Mouse (Mus musculus) liver, embryonic 11.5 days (tissue): ENCODE data around the gene Med20. TPM values are rescaled to one million over a fixed set of nuclear protein-coding genes. Genes with fewer than 3 reads are reported as not detected.
"Not testable (repeated sequence)": the region's sequence is repeated elsewhere in the genome, so short reads cannot be mapped to it uniquely, and the experiment has no call there.

Experiments
- ATAC-seq: fragments of 200-750 bp; cut with Nextera tagmentation; replicated peaks from 2 replicates; pipeline ENCODE4 v1.8.0; 2017; ENCODE audit warnings: moderate number of reproducible peaks, mild to moderate bottlenecking, moderate TSS enrichment, moderate library complexity; ENCODE audit not compliant: low FRiP score
- DNase-seq: peaks from one replicate; pipeline ENCODE4 v3.0.0-alpha.2; 2017; ENCODE audit warnings: low spot score
- H3K27ac ChIP-seq: fragments of 300-500 bp; sonication (generic); 2 replicates; pipeline ENCODE4 v1.5.1; 2014; ENCODE audit warnings: mild to moderate bottlenecking, low read depth, low read length, control low read depth
- H3K27me3 ChIP-seq: fragments of 300-500 bp; sonication (generic); replicated peaks from 2 replicates; pipeline ENCODE4 v1.6.1; 2014; ENCODE audit warnings: low read length, mixed read lengths; ENCODE audit not compliant: control insufficient read depth, insufficient read depth
- H3K36me3 ChIP-seq: fragments of 300-500 bp; sonication (generic); 2 replicates; pipeline ENCODE4 v1.6.1; 2014; ENCODE audit warnings: mild to moderate bottlenecking, low read length, moderate library complexity, mixed read lengths; ENCODE audit not compliant: control insufficient read depth, insufficient read depth
- H3K4me1 ChIP-seq: fragments of 300-500 bp; sonication (generic); replicated peaks from 2 replicates; pipeline ENCODE4 v1.6.1; 2014; ENCODE audit warnings: low read length, mixed read lengths; ENCODE audit not compliant: control insufficient read depth, insufficient read depth
- H3K4me2 ChIP-seq: fragments of 300-500 bp; sonication (generic); 2 replicates; pipeline ENCODE4 v1.6.1; 2014; ENCODE audit warnings: mild to moderate bottlenecking, control low read depth, moderate library complexity
- H3K4me3 ChIP-seq: fragments of 300-500 bp; sonication (generic); 2 replicates; pipeline ENCODE4 v1.5.1; 2014; ENCODE audit warnings: low read depth, low read length, control low read depth
- H3K9ac ChIP-seq: fragments of 300-500 bp; sonication (generic); 2 replicates; pipeline ENCODE4 v1.6.1; 2014; ENCODE audit warnings: low read depth, low read length, control low read depth
- H3K9me3 ChIP-seq: fragments of 300-500 bp; sonication (generic); 2 replicates; pipeline ENCODE4 v1.6.1; 2016; ENCODE audit warnings: low read length, inconsistent platforms, mixed read lengths; ENCODE audit not compliant: control insufficient read depth
- WGBS: fragments of 180-500 bp; shearing (Covaris S2); extraction: QIAGEN DNeasy Blood & Tissue Kit; methylation state at CpG from one replicate; pipeline ENCODE4 v1.1.7; 2014; 5-methylcytosine and 5-hydroxymethylcytosine counted together
- polyA plus RNA-seq: library from polyadenylated mRNA; unstranded; fragments of >200 nt; fragmentation: Nextera tagmentation; extraction: Ambion mirVana; gene quantifications from 2 replicates; pipeline ENCODE4 v1.2.1, GENCODE M21; 2014

Med20 gene
- polyA plus RNA-seq, 1 experiment from 2014 or later: 48.9 TPM

DNA sequence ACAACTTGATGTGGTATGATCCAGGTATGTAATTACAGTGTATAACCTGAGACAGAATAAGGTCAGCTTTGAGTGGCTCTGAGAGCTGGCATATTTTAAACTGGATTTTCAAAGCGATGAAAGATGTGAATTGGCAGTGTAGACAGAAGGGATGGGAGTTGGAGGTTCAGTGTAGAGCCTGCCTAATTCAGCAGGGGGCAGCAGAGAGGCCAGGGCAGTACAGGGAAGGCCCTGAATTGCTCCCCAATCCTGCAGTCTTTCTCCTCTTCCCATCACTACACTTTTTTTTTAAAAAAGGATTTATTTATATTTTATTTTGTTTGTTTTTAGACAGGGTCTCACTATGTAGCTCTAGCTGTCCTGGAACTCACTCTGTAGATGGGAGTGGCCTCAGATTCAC lies 2.6 kb downstream of the Med20 start:
- H3K9ac ChIP-seq: no peak overlapping the region
- H3K4me3 ChIP-seq: no peak overlapping the region
- WGBS: 90% methylated on average over 1 of the region's 1 CpGs
- no peak overlapping the region for H3K4me2 ChIP-seq
- H3K9me3 ChIP-seq: no peaks in the 10 kb centered on the region
- peaks cover 24% of the 10 kb centered on the region; the same call in 1 of the 2 replicates for H3K36me3 ChIP-seq
- DNase-seq (no peak), ATAC-seq (no peak)
- no peak overlapping the region for H3K27ac ChIP-seq
- H3K27me3 ChIP-seq: no peaks in the 10 kb centered on the region
- H3K4me1 ChIP-seq: peaks cover 47% of the 10 kb centered on the region

DNA sequence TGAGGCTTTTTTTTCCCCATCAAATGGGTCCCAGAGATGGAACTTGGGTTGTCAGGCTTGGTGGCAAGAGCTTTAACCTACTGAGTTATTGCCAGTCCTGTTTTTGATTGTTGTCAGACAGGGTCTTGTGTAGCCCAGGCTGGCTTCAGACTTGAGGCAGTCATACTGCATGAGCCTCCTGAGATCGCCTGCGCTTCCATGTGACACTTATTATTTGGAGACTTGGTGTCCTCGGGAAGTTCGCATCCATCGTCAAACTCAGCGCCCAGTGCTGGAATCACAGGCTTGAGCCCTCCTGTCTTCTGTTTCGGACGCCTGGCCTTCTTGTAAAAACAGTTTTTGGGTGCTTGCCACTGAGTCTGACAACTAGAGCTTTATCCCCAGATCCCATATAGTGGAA lies 4.7 kb downstream of the Med20 start:
- H3K27me3 ChIP-seq: no peaks in the 10 kb centered on the region
- H3K4me3 ChIP-seq: no peak overlapping the region
- H3K36me3 ChIP-seq: peaks cover 28% of the 10 kb centered on the region; the same call in 1 of the 2 replicates
- peak overlapping the region; percentile 13; the same call in 1 of the 2 replicates for H3K9ac ChIP-seq
- no peak overlapping the region for H3K4me2 ChIP-seq
- H3K27ac ChIP-seq: peak overlapping the region; percentile 98
- H3K9me3 ChIP-seq: no peaks in the 10 kb centered on the region
- H3K4me1 ChIP-seq: peaks cover 35% of the 10 kb centered on the region
- 95% methylated on average over 8 of the region's 8 CpGs for WGBS
- ATAC-seq (no peak), DNase-seq (no peak)

DNA sequence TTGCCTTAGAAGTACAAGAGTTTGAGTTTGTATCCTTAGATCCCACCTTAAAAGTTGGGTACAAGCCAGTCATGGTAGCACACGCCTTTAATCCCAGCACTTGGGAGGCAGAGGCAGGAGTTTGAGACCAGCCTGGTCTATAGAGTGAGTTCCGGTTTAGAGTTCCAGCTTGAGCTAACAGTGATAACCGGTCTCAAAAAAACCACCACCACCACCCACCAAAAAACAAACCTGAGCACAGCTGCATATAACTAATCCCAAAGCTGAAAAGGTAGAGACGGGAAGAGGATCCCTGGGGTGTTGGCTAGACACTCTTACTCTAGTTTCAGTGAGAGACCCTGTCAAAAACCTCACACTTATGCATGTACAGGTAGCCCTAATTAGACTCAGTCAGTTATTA lies 5.3 kb downstream of the Med20 start:
- H3K9me3 ChIP-seq: no peaks in the 10 kb centered on the region
- peak overlapping the region; percentile 98 for H3K27ac ChIP-seq
- no peak for ATAC-seq
- peaks cover 28% of the 10 kb centered on the region; the same call in 1 of the 2 replicates for H3K36me3 ChIP-seq
- no peak overlapping the region for H3K4me3 ChIP-seq
- peak overlapping the region; percentile 43 for H3K4me2 ChIP-seq
- 79% methylated on average over 4 of the region's 4 CpGs for WGBS
- H3K9ac ChIP-seq: no peak overlapping the region
- no peaks in the 10 kb centered on the region for H3K27me3 ChIP-seq
- no peak for DNase-seq
- peaks cover 35% of the 10 kb centered on the region for H3K4me1 ChIP-seq

DNA sequence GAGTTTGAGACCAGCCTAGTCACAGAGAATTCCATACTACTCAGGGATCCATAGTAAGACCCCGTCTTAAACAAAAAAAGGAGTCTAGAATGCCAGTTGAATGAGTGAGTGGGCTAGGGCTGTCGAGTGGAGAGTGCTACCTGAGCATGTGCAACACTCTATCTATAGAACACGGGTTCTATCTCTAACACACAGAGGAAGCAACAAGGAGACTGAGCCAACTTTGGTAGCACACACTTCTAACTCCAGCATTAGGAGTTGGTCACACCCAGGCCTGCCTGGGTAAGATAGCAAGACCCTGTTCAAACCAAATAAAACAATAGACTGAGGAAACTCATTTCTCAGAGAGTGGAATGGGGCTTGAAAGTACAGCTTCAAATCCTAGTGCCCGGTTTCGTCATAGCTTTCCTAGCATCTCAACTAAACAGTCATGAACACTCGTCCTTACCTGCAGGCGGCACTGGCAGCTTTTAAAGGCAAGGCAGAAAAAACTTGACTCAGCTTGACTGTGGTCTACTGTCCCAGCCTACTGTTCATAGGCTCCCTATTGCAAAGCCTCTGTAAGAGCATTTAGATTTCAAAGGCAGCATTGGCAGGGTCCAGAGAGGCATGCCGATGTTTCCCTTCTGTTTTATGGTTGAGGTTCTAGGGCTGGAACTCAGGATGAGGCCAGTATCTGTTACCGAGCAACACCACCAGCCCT lies 6.4 kb downstream of the Med20 start:
- Histone ChIP-seq H3K36me3 (peaks cover 37% of the 10 kb centered on the region; the same call in 1 of the 2 replicates), H3K27ac (peak overlapping the region; percentile 98), H3K9me3 (no peaks in the 10 kb centered on the region), H3K4me1 (peaks cover 28% of the 10 kb centered on the region), H3K4me2 (peak overlapping the region; percentile 53), H3K4me3 (peak overlapping the region; percentile 16; the same call in 1 of the 2 replicates), H3K27me3 (no peaks in the 10 kb centered on the region), H3K9ac (peak overlapping the region; percentile 37)
- WGBS: 60% methylated on average over 9 of the region's 9 CpGs
- no peak for DNase-seq
- ATAC-seq: peak; percentile 99

DNA sequence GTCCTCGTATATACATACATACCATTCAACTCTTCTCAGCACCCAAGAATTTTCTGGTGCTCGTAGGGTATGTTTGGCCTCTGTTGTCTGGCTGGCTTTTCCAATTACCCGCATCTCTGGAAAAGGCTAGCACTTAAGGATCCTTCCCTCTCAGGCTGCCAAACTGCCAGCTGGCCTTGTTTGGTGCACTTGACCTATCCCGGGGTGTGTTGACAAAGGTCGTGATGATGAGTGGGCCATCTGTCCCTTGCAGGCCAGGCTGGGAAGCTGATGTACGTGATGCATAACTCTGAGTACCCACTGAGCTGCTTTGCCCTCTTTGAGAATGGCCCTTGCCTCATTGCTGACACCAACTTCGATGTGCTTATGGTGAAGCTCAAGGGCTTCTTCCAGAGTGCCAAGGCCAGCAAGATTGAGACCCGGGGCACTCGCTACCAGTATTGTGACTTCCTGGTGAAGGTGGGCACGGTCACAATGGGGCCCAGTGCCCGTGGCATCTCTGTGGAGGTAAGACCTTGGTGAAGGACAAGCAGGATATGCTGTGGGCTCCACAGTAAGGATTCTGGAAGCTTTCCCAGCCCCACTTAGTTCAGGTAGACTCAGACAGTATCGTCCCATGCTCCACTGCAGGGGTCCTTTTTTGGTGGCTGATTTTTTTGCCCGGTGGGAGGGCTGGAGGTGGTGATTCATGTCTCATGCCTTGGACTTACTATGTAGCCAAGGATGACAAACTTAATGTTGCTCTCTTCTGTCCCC lies 7.4 kb downstream of the Med20 start:
- Histone ChIP-seq H3K27me3 (no peaks in the 10 kb centered on the region), H3K9me3 (no peaks in the 10 kb centered on the region), H3K27ac (peak overlapping the region; percentile 98), H3K4me1 (peaks cover 26% of the 10 kb centered on the region), H3K36me3 (peaks cover 40% of the 10 kb centered on the region; the same call in 1 of the 2 replicates), H3K9ac (no peak overlapping the region), H3K4me2 (no peak overlapping the region), H3K4me3 (no peak overlapping the region)
- DNase-seq (no peak), ATAC-seq (no peak)
- WGBS: 89% methylated on average over 13 of the region's 13 CpGs

DNA sequence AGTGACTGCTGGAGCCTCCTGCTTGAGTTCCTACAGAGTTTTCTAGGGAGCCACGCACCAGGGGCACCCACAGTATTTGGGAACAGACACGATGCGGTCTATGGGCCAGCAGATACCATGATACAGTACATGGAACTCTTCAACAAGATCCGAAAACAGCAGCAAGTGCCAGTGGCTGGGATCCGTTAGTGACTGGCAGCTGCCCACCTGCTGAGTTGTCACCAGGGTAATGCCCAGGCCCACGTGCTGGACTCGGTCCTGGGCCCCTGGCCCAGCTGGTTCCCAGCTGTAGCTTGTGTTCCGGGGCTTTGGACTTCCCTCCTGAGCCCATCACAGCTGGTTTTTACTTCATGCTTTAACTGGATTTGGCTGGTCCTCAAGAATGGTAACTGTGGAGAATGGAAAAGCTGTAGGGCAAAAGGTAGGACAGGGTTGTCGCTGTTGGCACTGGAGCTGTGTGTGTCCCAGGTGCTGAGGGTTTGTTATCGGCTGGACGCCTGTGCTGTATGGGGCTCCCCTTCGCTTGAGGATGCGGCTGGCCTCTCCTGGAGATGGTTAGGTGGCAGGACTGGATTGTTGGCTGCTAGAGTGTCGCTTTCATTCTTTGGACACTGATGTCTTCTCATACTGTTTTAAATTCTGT lies 11.7 kb downstream of the Med20 start:
- Histone ChIP-seq H3K9ac (no peak overlapping the region), H3K27me3 (no peaks in the 10 kb centered on the region), H3K4me2 (no peak overlapping the region), H3K9me3 (no peaks in the 10 kb centered on the region), H3K4me3 (no peak overlapping the region), H3K27ac (no peak overlapping the region), H3K4me1 (peaks cover 8% of the 10 kb centered on the region), H3K36me3 (peaks cover 46% of the 10 kb centered on the region)
- 96% methylated on average over 14 of the region's 14 CpGs for WGBS
- no peak for DNase-seq
- no peak for ATAC-seq

DNA sequence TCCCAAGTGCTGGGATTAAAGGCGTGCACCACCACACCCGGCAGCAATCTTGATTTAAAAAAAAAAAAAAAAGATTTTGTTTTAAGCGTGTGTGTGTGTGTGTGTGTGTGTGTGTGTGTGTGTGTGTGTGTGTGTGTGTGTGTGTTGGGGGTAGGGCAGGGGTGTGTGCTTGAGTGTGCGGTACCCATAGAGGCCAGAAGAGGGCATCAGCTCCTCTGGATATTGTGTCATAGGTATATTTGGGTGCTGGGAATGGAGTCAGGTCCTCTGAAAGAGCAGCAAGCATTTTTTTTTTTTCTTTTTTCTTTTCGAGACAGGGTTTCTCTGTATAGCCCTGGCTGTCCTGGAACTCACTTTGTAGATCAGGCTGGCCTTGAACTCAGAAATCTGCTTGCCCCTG lies 13.2 kb downstream of the Med20 start:
- not testable (repeated sequence) for H3K27ac ChIP-seq, ATAC-seq, H3K9ac ChIP-seq, H3K4me2 ChIP-seq, H3K9me3 ChIP-seq, H3K4me3 ChIP-seq, H3K27me3 ChIP-seq, H3K4me1 ChIP-seq, DNase-seq
- peaks cover 34% of the 10 kb centered on the region for H3K36me3 ChIP-seq
- 93% methylated on average over 5 of the region's 5 CpGs for WGBS

DNA sequence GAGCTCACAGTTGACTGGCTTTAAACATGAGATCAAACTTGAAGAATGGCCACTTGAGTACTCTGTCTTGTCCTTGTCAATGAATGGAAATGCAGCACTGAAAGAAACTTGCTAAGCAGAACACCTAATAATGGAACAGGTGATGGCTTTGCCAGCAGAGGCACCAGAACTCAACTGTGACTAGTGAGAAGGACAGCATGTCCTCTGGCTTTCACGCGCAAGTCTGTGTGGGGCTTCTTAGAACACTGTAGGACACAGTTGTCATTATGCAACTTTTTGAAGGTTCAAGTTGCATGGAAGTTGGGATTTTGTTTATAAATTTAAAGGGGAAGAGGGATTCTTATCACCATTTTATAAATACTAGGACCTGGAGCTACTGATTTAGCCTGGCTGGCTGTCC lies 13.7 kb downstream of the Med20 start:
- no peak for ATAC-seq
- H3K9me3 ChIP-seq: no peaks in the 10 kb centered on the region
- peaks cover 6% of the 10 kb centered on the region for H3K4me1 ChIP-seq
- peaks cover 34% of the 10 kb centered on the region for H3K36me3 ChIP-seq
- 94% methylated on average over 2 of the region's 2 CpGs for WGBS
- H3K27ac ChIP-seq: no peak overlapping the region
- no peak for DNase-seq
- H3K9ac ChIP-seq: no peak overlapping the region
- no peak overlapping the region for H3K4me3 ChIP-seq
- H3K27me3 ChIP-seq: no peaks in the 10 kb centered on the region
- no peak overlapping the region for H3K4me2 ChIP-seq
